Mouse (Mus musculus): ENCODE data around the gene Wars2. TPM values are rescaled to one million over a fixed set of nuclear protein-coding genes. Genes with fewer than 3 reads are reported as not detected.

Gene Wars2
- total RNA-seq, 1 experiment = 4.9 TPM

DNA sequence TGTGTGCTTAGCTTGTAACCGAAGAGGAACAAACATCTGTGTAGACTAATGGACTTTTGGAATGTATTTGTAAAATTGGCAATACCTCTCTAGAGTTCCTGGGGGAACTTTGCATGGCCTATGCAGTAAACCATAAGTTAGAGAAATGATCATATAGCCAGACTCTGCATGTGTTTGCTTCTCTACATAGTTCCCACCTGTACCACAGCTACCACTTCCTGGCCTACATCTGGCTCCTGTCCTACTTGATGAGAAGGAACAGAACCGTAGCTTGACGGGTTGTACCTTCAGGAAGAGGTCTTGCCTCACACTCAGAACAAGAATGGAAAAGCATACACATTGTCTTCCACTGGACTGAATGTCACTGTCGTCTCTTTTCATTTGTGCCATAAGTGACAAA, 52.7 kb downstream of the Wars2 start:
- Histone ChIP-seq H3K4me3 (ENCODE audit: insufficient read depth in 1 of 2, low read depth in 1 of 2, low read length in 2 of 2, poor library complexity in 1 of 2, severe bottlenecking in 1 of 2) (no peak overlapping the region), H3K27ac (ENCODE audit: insufficient read depth, low read depth, low read length, poor library complexity, severe bottlenecking) (no peak overlapping the region), H3K4me1 (ENCODE audit: control insufficient read depth in 2 of 2, insufficient read depth in 2 of 2, low read length in 2 of 2, poor library complexity in 1 of 2) (peaks cover 0 to 2% of the 10 kb centered on the region in 2 experiments; a peak in 1 of 4 replicates), H3K9me3 (ENCODE audit: control insufficient read depth, insufficient read depth, low read depth, low read length) (no peaks in the 10 kb centered on the region), H3K36me3 (ENCODE audit: control insufficient read depth, insufficient read depth, low read length, poor library complexity, severe bottlenecking) (no peaks in the 10 kb centered on the region), H3K9ac (ENCODE audit: insufficient read depth, low read depth, low read length, poor library complexity, severe bottlenecking) (no peak overlapping the region)
- no peak for DNase-seq (ENCODE audit: low read depth, low spot score)
- TF ChIP-seq ZNF384 (IDR thresholded peaks at IDR 0.05; ENCODE audit: low read depth, low read length) (no peak), CHD2 (IDR thresholded peaks at IDR 0.05; ENCODE audit: low read depth, low read length) (no peak), ZC3H11A (IDR thresholded peaks at IDR 0.05; ENCODE audit: borderline replicate concordance, low read depth, low read length) (no peak), HCFC1 (IDR thresholded peaks at IDR 0.05; ENCODE audit: borderline replicate concordance, insufficient read depth, low read length) (no peak), MAFK (IDR thresholded peaks at IDR 0.05; ENCODE audit: insufficient read depth, low read depth, low read length) (no peak)
- in situ Hi-C loops (cut with MboI; ENCODE audit: low sequenced_read_pairs in 2 of 2, unreplicated experiment in 2 of 2) = no loop called here

- in situ Hi-C loops (cut with MboI; ENCODE audit: low sequenced_read_pairs in 2 of 2, unreplicated experiment in 2 of 2) = no loop called here
- TF ChIP-seq CHD2 (IDR thresholded peaks at IDR 0.05; ENCODE audit: low read depth, low read length) (no peak), ZNF384 (IDR thresholded peaks at IDR 0.05; ENCODE audit: low read depth, low read length) (no peak), ZC3H11A (IDR thresholded peaks at IDR 0.05; ENCODE audit: borderline replicate concordance, low read depth, low read length) (no peak), MAFK (IDR thresholded peaks at IDR 0.05; ENCODE audit: insufficient read depth, low read depth, low read length) (no peak), HCFC1 (IDR thresholded peaks at IDR 0.05; ENCODE audit: borderline replicate concordance, insufficient read depth, low read length) (no peak)
- Histone ChIP-seq H3K9me3 (ENCODE audit: control insufficient read depth, insufficient read depth, low read depth, low read length) (no peaks in the 10 kb centered on the region), H3K4me3 (ENCODE audit: insufficient read depth in 1 of 2, low read depth in 1 of 2, low read length in 2 of 2, poor library complexity in 1 of 2, severe bottlenecking in 1 of 2) (no peak overlapping the region), H3K27ac (ENCODE audit: insufficient read depth, low read depth, low read length, poor library complexity, severe bottlenecking) (no peak overlapping the region), H3K36me3 (ENCODE audit: control insufficient read depth, insufficient read depth, low read length, poor library complexity, severe bottlenecking) (no peaks in the 10 kb centered on the region), H3K9ac (ENCODE audit: insufficient read depth, low read depth, low read length, poor library complexity, severe bottlenecking) (no peak overlapping the region), H3K4me1 (ENCODE audit: control insufficient read depth in 2 of 2, insufficient read depth in 2 of 2, low read length in 2 of 2, poor library complexity in 1 of 2) (no peaks in the 10 kb centered on the region)
- no peak for DNase-seq (ENCODE audit: low read depth, low spot score)
These were observed 62.5 kb downstream of the Wars2 start for GRCm38 (mm10) chr3:99203331-99203730.

GRCm38 (mm10) chr3:99208416-99208815, 67.5 kb downstream of the Wars2 start:
- H3K9me3 ChIP-seq (ENCODE audit: control insufficient read depth, insufficient read depth, low read depth, low read length) = no peaks in the 10 kb centered on the region
- in situ Hi-C loops (cut with MboI; ENCODE audit: low sequenced_read_pairs in 2 of 2, unreplicated experiment in 2 of 2) = no loop called here
- TF ChIP-seq ZNF384 (IDR thresholded peaks at IDR 0.05; ENCODE audit: low read depth, low read length) (no peak), HCFC1 (IDR thresholded peaks at IDR 0.05; ENCODE audit: borderline replicate concordance, insufficient read depth, low read length) (no peak), MAFK (IDR thresholded peaks at IDR 0.05; ENCODE audit: insufficient read depth, low read depth, low read length) (no peak), CHD2 (IDR thresholded peaks at IDR 0.05; ENCODE audit: low read depth, low read length) (no peak), ZC3H11A (IDR thresholded peaks at IDR 0.05; ENCODE audit: borderline replicate concordance, low read depth, low read length) (no peak)
- no peak overlapping the region for H3K4me3 ChIP-seq (ENCODE audit: insufficient read depth in 1 of 2, low read depth in 1 of 2, low read length in 2 of 2, poor library complexity in 1 of 2, severe bottlenecking in 1 of 2)
- no peak overlapping the region for H3K27ac ChIP-seq (ENCODE audit: insufficient read depth, low read depth, low read length, poor library complexity, severe bottlenecking)
- no peaks in the 10 kb centered on the region for H3K4me1 ChIP-seq (ENCODE audit: control insufficient read depth in 2 of 2, insufficient read depth in 2 of 2, low read length in 2 of 2, poor library complexity in 1 of 2)
- H3K36me3 ChIP-seq (ENCODE audit: control insufficient read depth, insufficient read depth, low read length, poor library complexity, severe bottlenecking) = no peaks in the 10 kb centered on the region
- H3K9ac ChIP-seq (ENCODE audit: insufficient read depth, low read depth, low read length, poor library complexity, severe bottlenecking) = no peak overlapping the region
- DNase-seq (ENCODE audit: low read depth, low spot score) = no peak

DNA sequence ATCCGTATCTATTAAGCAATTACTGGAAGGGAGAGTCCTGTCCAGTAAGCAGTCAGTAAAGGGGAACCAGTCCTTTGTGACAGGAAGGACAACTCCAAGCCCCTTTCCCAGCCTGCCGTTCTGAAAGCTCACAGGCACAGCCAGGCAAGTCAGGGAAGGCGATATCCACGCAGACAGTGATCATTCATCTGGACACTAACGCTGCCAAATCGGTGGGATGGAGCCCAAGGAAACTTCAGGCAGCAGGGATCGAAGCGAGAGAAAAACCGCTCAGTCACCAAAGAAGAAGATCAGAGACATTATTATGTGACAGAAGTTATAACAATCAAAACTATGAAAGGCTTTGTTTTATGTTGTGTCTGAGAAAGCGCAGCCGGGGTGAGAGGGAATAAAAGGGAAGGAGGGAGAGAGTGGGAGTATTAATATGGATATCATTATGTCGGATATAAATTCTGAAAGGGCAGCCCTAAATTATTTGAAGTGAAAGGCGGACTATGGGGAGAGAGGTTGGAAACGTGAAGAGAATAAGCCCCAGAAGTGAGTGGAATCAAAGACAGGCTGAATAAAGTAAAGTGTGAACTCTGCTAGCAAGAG, 70.3 kb downstream of the Wars2 start:
- TF ChIP-seq MAFK (IDR thresholded peaks at IDR 0.05; ENCODE audit: insufficient read depth, low read depth, low read length) = no peak
- TF ChIP-seq HCFC1 (IDR thresholded peaks at IDR 0.05; ENCODE audit: borderline replicate concordance, insufficient read depth, low read length) = no peak
- no peak for TF ChIP-seq ZC3H11A (IDR thresholded peaks at IDR 0.05; ENCODE audit: borderline replicate concordance, low read depth, low read length)
- no peak for TF ChIP-seq ZNF384 (IDR thresholded peaks at IDR 0.05; ENCODE audit: low read depth, low read length)
- TF ChIP-seq CHD2 (IDR thresholded peaks at IDR 0.05; ENCODE audit: low read depth, low read length) = no peak
- H3K4me1 ChIP-seq (ENCODE audit: control insufficient read depth in 2 of 2, insufficient read depth in 2 of 2, low read length in 2 of 2, poor library complexity in 1 of 2) = no peaks in the 10 kb centered on the region
- in situ Hi-C loops (cut with MboI; ENCODE audit: low sequenced_read_pairs in 2 of 2, unreplicated experiment in 2 of 2) = no loop called here
- H3K36me3 ChIP-seq (ENCODE audit: control insufficient read depth, insufficient read depth, low read length, poor library complexity, severe bottlenecking) = no peaks in the 10 kb centered on the region
- no peaks in the 10 kb centered on the region for H3K9me3 ChIP-seq (ENCODE audit: control insufficient read depth, insufficient read depth, low read depth, low read length)
- no peak overlapping the region for H3K4me3 ChIP-seq (ENCODE audit: insufficient read depth in 1 of 2, low read depth in 1 of 2, low read length in 2 of 2, poor library complexity in 1 of 2, severe bottlenecking in 1 of 2)
- no peak overlapping the region for H3K9ac ChIP-seq (ENCODE audit: insufficient read depth, low read depth, low read length, poor library complexity, severe bottlenecking)
- no peak for DNase-seq (ENCODE audit: low read depth, low spot score)
- no peak overlapping the region for H3K27ac ChIP-seq (ENCODE audit: insufficient read depth, low read depth, low read length, poor library complexity, severe bottlenecking)

Measured in ES-E14 (cell line).